Comparison of ENCODE assay signal across 10 mouse cellular contexts in genomic region chr16:32696841-32697464, GRCm38 (mm10). TPM values are rescaled to one million over a fixed set of nuclear protein-coding genes. Genes with fewer than 3 reads are reported as not detected.
DNase-seq lines count a peak whose midpoint lies in the region; ATAC-seq lines count a peak whose summit lies in the region.
"Had no signal": no experiment of that assay in that cellular context is flagged by ENCODE, and none has a peak within 500 bp of the region (broad histone marks: within the 10 kb centered on the region; RNA-seq: fewer than 3 reads in every experiment).

No protein-coding gene starts in this region.

- H3K9ac ChIP-seq in heart, embryonic 12.5 days, result no peak overlapping the region
- no peak overlapping the region for H3K9ac ChIP-seq in intestine, embryonic 15.5 days
- H3K9ac ChIP-seq: embryonic facial prominence, embryonic 12.5 days; liver, embryonic 15.5 days had no signal

- no peak overlapping the region for H3K4me3 ChIP-seq in heart, embryonic 12.5 days
- no peak overlapping the region for H3K4me3 ChIP-seq in intestine, embryonic 15.5 days (replicated peaks)
- H3K4me3 ChIP-seq: embryonic facial prominence, embryonic 12.5 days; liver, embryonic 15.5 days had no signal

- H3K27ac ChIP-seq in heart, embryonic 12.5 days (ENCODE audit: poor library complexity, severe bottlenecking), result no peak overlapping the region
- H3K27ac ChIP-seq in intestine, embryonic 15.5 days, result no peak overlapping the region
- H3K27ac ChIP-seq: embryonic facial prominence, embryonic 12.5 days; liver, embryonic 15.5 days had no signal

- H3K4me1 ChIP-seq in heart, embryonic 12.5 days (replicated peaks), result peaks cover 14% of the 10 kb centered on the region
- peaks cover 14% of the 10 kb centered on the region for H3K4me1 ChIP-seq in intestine, embryonic 15.5 days (replicated peaks)

- no peaks in the 10 kb centered on the region for H3K36me3 ChIP-seq in heart, embryonic 12.5 days
- no peaks in the 10 kb centered on the region for H3K36me3 ChIP-seq in intestine, embryonic 15.5 days
- H3K36me3 ChIP-seq: embryonic facial prominence, embryonic 12.5 days; liver, embryonic 15.5 days had no signal

- no peak overlapping the region for H3K4me2 ChIP-seq in heart, embryonic 12.5 days
- H3K4me2 ChIP-seq in intestine, embryonic 15.5 days (replicated peaks), result no peak overlapping the region
- H3K4me2 ChIP-seq: embryonic facial prominence, embryonic 12.5 days; liver, embryonic 15.5 days had no signal

- H3K9me3 ChIP-seq in heart, embryonic 12.5 days (replicated peaks), result no peaks in the 10 kb centered on the region
- H3K9me3 ChIP-seq in intestine, embryonic 15.5 days, result no peaks in the 10 kb centered on the region
- H3K9me3 ChIP-seq: embryonic facial prominence, embryonic 12.5 days; liver, embryonic 15.5 days had no signal

- no peaks in the 10 kb centered on the region for H3K27me3 ChIP-seq in heart, embryonic 12.5 days (replicated peaks)
- no peaks in the 10 kb centered on the region for H3K27me3 ChIP-seq in intestine, embryonic 15.5 days (replicated peaks)
- H3K27me3 ChIP-seq: embryonic facial prominence, embryonic 12.5 days; liver, embryonic 15.5 days had no signal

- intact Hi-C loops in heart, postnatal 10 days (cut with DNase I), result loop anchor here (5.0 kb wide), 2 partner anchors 115 to 180 kb away; partner anchors contain the start of genes Fyttd1, Rubcn and Smbd1

- peak; percentile 48 to 71 for DNase-seq in heart, postnatal 10 days
- peak; percentile 61 for DNase-seq in 416B (ENCODE audit: low read depth)
- DNase-seq in Muller cell, postnatal 12 days (ENCODE audit: inconsistent ontology term), result peak; percentile 43
- DNase-seq in layer of hippocampus, postnatal 36 days, result no peak
- no peak for DNase-seq in cerebellum, adult 9-11 months

- ATAC-seq in heart, embryonic 12.5 days (ENCODE audit: insufficient number of reproducible peaks, low FRiP score), result no peak
- ATAC-seq in intestine, embryonic 15.5 days, result peak; percentile 34
- no peak for ATAC-seq in inflammation-experienced regulatory T-cells, adult 6 months

- WGBS in heart, embryonic 12.5 days, result 39% methylated on average over 7 of the region's 7 CpGs
- WGBS in intestine, embryonic 15.5 days, result 42% methylated on average over 7 of the region's 7 CpGs

RNA-seq across cellular contexts. Expression of gene Muc4, which starts 38.7 kb away (rescaled TPM):
- total RNA-seq in heart, postnatal 10 days (2021), result under 1 TPM; 0.10 to 0.17 TPM
- polyA plus RNA-seq in heart, embryonic 12.5 days (2016; fragmentation: Nextera tagmentation; extraction: Ambion mirVana), result 0.13 and 0.17 TPM in 2 replicates
- 1.7 and 2.5 TPM in 2 replicates for polyA plus RNA-seq in intestine, embryonic 15.5 days (2015; fragmentation: Nextera tagmentation; extraction: Ambion mirVana)
- under 1 TPM in 1 of 3 experiments, not detected in 2; 0.05 TPM for polyA plus RNA-seq in inflammation-experienced regulatory T-cells, adult 6 months (2017; shearing (Covaris generic))
- not detected for total RNA-seq in layer of hippocampus, postnatal 36 days (2021)

RNA-seq across cellular contexts. Expression of gene Tnk2, which starts 53.3 kb away (rescaled TPM):
- total RNA-seq in heart, postnatal 10 days (2021), result 10 to 100 TPM; 39.0 to 41.3 TPM
- 6.7 and 8.4 TPM in 2 replicates for polyA plus RNA-seq in heart, embryonic 12.5 days (2016; fragmentation: Nextera tagmentation; extraction: Ambion mirVana)
- 9.2 and 10.1 TPM in 2 replicates for polyA plus RNA-seq in intestine, embryonic 15.5 days (2015; fragmentation: Nextera tagmentation; extraction: Ambion mirVana)
- 10 to 100 TPM in 1 of 3 experiments, 1 to 10 TPM in 2; 7.2 to 10.1 (median 8.6) TPM for polyA plus RNA-seq in inflammation-experienced regulatory T-cells, adult 6 months (2017; shearing (Covaris generic))
- total RNA-seq in layer of hippocampus, postnatal 36 days (2021), result 100 to 1,000 TPM; 189 to 197 TPM

Comparison
In these comparisons a context has a peak if more than half of its experiments do, and no peak if none do; other contexts are left out.
1. DNase-seq: peak in heart, postnatal 10 days (2 of 2), 416B (single experiment) and Muller cell, postnatal 12 days (single experiment); none in layer of hippocampus, postnatal 36 days (0 of 2) and cerebellum, adult 9-11 months (single experiment).